Mouse (Mus musculus): ENCODE measurements around the gene Fos.

GRCm38 (mm10) chr12:85485890-85486765 is 12.4 kb downstream of the Fos start:
- TF ChIP-seq CTCF (conservative IDR thresholded peaks at IDR 0.05; ENCODE audit: low read length) (no peak), NANOG (IDR thresholded peaks at IDR 0.05; ENCODE audit: borderline replicate concordance, low read length) (no peak)
